Mouse (Mus musculus) spleen, postnatal 4 days (tissue): Measurements from ENCODE around the gene Tjp1.

Experiments
- DNase-seq, 2 experiments: peaks; one replicate each; pipeline ENCODE4 v3.0.0; 2022; ENCODE audit warnings: low spot score in 2 of 2

Gene Tjp1

GRCm38 (mm10) chr7:65489195-65489594 is 38.4 kb downstream of the Tjp1 start:
- no peak for DNase-seq

DNA sequence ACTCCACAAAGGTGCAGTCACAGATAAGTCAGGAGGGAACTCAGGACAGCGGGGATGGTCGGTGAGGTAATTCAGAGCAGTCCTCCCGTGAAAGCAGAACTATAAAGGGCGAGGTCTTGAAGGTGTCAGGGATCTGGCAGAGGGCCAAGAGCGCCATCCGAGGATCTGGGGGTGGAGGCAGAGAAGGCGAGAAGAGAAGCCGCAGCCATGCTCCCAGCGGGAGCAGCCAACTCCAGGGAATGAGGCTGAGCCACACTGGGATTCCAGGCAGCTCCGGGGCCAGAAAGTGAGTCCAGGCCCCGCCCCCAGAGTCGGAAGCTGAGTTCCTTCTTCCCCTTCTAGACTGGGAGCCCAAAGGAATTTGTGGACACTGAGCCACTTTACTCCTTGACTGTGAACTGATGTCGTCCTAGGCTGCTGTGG is 41.3 kb downstream of the Tjp1 start:
- no peak for DNase-seq

GRCm38 (mm10) chr7:65484170-65484778 is 43.3 kb downstream of the Tjp1 start:
- DNase-seq, result no peak

- no peak for DNase-seq
Observed at GRCm38 (mm10) chr7:65482216-65482615, 45.4 kb downstream of the Tjp1 start.

- DNase-seq, result no peak
Observed at GRCm38 (mm10) chr7:65472048-65472447, 55.5 kb downstream of the Tjp1 start.

DNA sequence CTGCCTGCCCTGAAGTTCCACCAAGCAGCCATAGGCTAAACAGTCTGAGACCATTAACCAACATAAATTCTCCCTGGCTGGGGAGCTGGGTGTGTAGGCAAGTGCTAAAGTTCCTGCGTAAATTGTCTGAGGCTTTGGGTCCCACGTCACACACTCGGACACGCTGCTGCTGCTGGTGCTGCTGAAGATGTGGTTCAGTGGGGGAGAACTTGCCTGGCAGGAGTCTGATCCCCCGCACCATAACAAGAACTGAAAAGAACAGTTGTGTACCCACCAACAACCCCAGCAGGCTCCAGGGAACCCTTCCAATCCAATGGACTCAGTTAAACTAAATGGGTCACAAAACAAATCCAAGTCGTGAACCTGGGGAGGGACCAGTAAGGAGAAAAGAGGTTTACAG is 56.2 kb downstream of the Tjp1 start:
- DNase-seq, result no peak

DNA sequence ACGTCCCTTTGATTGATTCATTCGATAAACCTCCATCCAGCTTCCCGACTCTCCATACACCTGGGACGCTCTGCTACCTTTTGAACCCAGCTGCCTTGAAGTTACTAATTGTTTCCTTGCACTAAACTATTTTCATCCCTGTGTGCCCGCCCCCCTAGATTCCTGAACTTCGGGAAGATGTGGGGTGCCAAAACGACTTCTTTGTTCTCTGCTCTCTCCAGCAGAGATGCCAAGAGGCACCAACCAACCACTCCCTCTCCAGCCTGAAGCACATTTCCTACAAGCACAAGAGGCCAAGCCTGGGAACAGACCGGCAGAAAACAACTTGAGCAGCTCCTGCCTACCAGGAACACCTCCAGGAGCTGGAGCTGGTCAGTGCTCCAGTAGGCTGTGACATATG is 57.4 kb downstream of the Tjp1 start:
- no peak for DNase-seq

DNA sequence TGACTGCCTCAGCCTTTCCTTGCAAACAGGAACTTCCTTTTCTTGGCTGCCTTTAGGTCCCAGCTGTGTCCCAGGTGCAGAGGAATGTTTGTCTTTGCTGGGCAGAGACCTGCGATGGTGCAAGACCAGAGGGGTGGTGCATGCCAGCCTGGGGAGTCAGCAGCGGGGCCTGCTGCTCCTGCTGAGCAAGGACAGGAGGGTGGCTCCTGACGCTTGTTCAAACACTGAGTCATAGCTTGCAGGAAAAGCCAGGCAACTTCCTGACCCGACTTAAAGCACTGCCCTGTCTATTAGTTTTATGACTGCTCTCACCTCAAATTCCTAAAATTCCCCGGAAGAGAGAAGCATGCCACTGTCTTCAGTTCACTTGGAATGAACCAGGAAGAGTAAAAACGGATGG is 57.9 kb downstream of the Tjp1 start:
- DNase-seq, result no peak

- DNase-seq, result no peak
Observed at GRCm38 (mm10) chr7:65468191-65468590, 59.4 kb downstream of the Tjp1 start.

GRCm38 (mm10) chr7:65467306-65468021 is 60.1 kb downstream of the Tjp1 start:
- DNase-seq, result no peak

GRCm38 (mm10) chr7:65466137-65466536 is 61.4 kb downstream of the Tjp1 start:
- DNase-seq, result no peak

- DNase-seq, result no peak
Observed at GRCm38 (mm10) chr7:65464518-65465037, 63.0 kb downstream of the Tjp1 start.

- no peak for DNase-seq
Observed at GRCm38 (mm10) chr7:65463438-65463837, 64.1 kb downstream of the Tjp1 start.

DNA sequence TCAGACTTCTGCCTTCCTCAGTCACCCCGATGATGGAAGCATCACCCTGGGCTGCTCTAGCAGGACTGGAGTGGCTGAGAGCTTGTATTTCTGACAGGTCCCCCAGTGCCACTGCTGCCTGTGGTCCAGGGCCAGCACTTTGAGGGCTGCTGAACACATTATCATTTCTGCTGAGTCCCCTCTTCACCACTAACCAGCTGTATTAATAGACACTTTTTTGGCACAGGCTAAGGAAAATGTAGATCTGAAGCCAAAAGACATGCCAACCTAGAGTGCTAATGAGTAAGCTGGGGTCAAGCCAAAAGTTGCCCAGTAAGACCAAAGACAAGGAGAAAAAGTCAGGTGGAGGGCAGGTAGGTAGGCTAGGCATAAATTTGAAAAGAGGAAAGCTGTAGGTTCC is 66.2 kb downstream of the Tjp1 start:
- DNase-seq, result no peak

GRCm38 (mm10) chr7:65460196-65460595 is 67.4 kb downstream of the Tjp1 start:
- no peak for DNase-seq

GRCm38 (mm10) chr7:65456031-65456430 is 71.5 kb downstream of the Tjp1 start:
- no peak for DNase-seq

- no peak for DNase-seq
Observed at GRCm38 (mm10) chr7:65455208-65455607, 72.4 kb downstream of the Tjp1 start.

- no peak for DNase-seq
Observed at GRCm38 (mm10) chr7:65454269-65454668, 73.3 kb downstream of the Tjp1 start.

DNA sequence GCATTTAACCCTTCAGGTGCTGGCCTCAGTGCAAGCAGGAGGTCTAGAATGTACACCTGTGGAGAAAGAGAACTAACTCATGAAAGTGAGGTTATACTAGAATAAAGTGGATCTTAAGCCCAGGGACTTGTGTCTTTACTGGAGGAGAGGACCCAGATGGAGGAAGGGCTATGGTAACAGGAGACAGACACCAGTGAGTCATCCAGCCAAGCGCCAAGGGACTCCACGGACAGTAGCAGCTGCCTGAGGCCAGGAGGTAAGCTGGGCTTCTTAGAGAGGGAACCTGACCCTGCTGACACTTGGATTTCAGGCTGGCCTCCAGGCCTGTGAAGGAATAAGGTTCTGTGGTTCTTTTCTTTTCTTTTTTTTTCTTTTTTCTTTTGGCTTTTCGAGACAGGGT is 75.3 kb downstream of the Tjp1 start:
- DNase-seq, result no peak

- no peak for DNase-seq
Observed at GRCm38 (mm10) chr7:65450158-65450557, 77.4 kb downstream of the Tjp1 start.

- DNase-seq, result no peak
Observed at GRCm38 (mm10) chr7:65441505-65441904, 86.1 kb downstream of the Tjp1 start.

GRCm38 (mm10) chr7:65439518-65439917 is 88.1 kb downstream of the Tjp1 start:
- no peak for DNase-seq

GRCm38 (mm10) chr7:65438146-65438545 is 89.4 kb downstream of the Tjp1 start:
- DNase-seq, result no peak
